Mouse (Mus musculus): ENCODE results near the gene Wdr63.

GRCm38 (mm10) chr3:146096986-146097385 is 10.9 kb downstream of the Wdr63 start:
- no peak for TF ChIP-seq CTCF (IDR thresholded peaks at IDR 0.05; ENCODE audit: control insufficient read depth, insufficient read depth, insufficient replicate concordance, low read depth, low read length)
- TF ChIP-seq POLR2A (IDR thresholded peaks at IDR 0.05; ENCODE audit: control insufficient read depth, low read depth, low read length) = no peak

Data from testis, adult 2 months (tissue).